Mouse (Mus musculus): ENCODE data around the gene Smoc2. TPM values are rescaled to one million over a fixed set of nuclear protein-coding genes. Genes with fewer than 3 reads are reported as not detected.

Gene Smoc2
- polyA plus RNA-seq (2015; fragmentation: Nextera tagmentation; extraction: Ambion mirVana) = 117 and 122 TPM in 2 replicates

GRCm38 (mm10) chr17:14279177-14279965 is at the start of gene Smoc2:
Gene Smoc2, plus strand, starts transcription at chr17:14279506.
- ATAC-seq = peak; percentile 85
- Histone ChIP-seq H3K36me3 (ENCODE audit: control insufficient read depth, insufficient read depth, low read length) (no peaks in the 10 kb centered on the region), H3K4me1 (ENCODE audit: control insufficient read depth, insufficient read depth, low read length) (peaks cover 11% of the 10 kb centered on the region; the same call in 1 of the 2 replicates), H3K9me3 (ENCODE audit: control insufficient read depth, low read length) (no peaks in the 10 kb centered on the region), H3K27me3 (replicated peaks; ENCODE audit: control insufficient read depth, insufficient read depth, low read length) (peaks cover 25% of the 10 kb centered on the region), H3K4me3 (ENCODE audit: low read length) (peak within 1 kb of the TSS; percentile 61), H3K9ac (ENCODE audit: low read depth, low read length) (peak within 1 kb of the TSS; percentile 69), H3K4me2 (ENCODE audit: low read depth, low read length) (peak within 1 kb of the TSS; percentile 93), H3K27ac (ENCODE audit: low read length) (peak within 1 kb of the TSS; percentile 49; the same call in 1 of the 2 replicates)
- WGBS = under 1% methylated on average over 60 of the region's 61 CpGs

- no peak for ATAC-seq
- no peaks in the 10 kb centered on the region for H3K36me3 ChIP-seq (ENCODE audit: control insufficient read depth, insufficient read depth, low read length)
- WGBS = 23% methylated on average over 13 of the region's 13 CpGs
- H3K9me3 ChIP-seq (ENCODE audit: control insufficient read depth, low read length) = no peaks in the 10 kb centered on the region
- peaks cover 26% of the 10 kb centered on the region for H3K4me1 ChIP-seq (ENCODE audit: control insufficient read depth, insufficient read depth, low read length)
- peak overlapping the region; percentile 48 for H3K27ac ChIP-seq (ENCODE audit: low read length)
- no peak overlapping the region for H3K9ac ChIP-seq (ENCODE audit: low read depth, low read length)
- no peak overlapping the region for H3K4me2 ChIP-seq (ENCODE audit: low read depth, low read length)
- H3K4me3 ChIP-seq (ENCODE audit: low read length) = no peak overlapping the region
- no peaks in the 10 kb centered on the region for H3K27me3 ChIP-seq (replicated peaks; ENCODE audit: control insufficient read depth, insufficient read depth, low read length)
These were observed 48.4 kb upstream of the Smoc2 start for GRCm38 (mm10) chr17:14230698-14231430.

DNA sequence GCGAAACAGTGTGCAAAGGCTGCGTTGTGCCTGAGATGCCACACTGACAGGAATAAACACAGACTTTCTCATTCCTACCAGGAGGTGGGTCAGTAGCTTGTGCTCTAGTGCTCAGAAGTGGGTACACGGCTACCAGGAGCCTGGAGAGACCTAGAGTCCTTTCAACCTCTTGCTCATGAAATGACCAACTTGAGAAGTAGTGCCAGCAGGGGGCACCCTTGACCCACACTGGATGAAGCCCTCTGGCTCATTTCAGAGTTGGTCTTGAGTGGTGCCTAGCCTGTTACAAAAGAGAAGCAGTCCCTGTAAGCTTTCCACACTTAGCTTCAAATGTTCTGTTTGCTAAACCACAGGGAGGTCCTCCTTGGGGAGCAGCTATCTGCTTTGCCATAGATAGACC is 46.7 kb upstream of the Smoc2 start:
- Histone ChIP-seq H3K4me2 (ENCODE audit: low read depth, low read length) (no peak overlapping the region), H3K9ac (ENCODE audit: low read depth, low read length) (no peak overlapping the region), H3K9me3 (ENCODE audit: control insufficient read depth, low read length) (no peaks in the 10 kb centered on the region), H3K4me3 (ENCODE audit: low read length) (no peak overlapping the region), H3K27ac (ENCODE audit: low read length) (no peak overlapping the region), H3K27me3 (replicated peaks; ENCODE audit: control insufficient read depth, insufficient read depth, low read length) (no peaks in the 10 kb centered on the region), H3K4me1 (ENCODE audit: control insufficient read depth, insufficient read depth, low read length) (peaks cover 23% of the 10 kb centered on the region), H3K36me3 (ENCODE audit: control insufficient read depth, insufficient read depth, low read length) (no peaks in the 10 kb centered on the region)
- 48% methylated on average over 3 of the region's 3 CpGs for WGBS
- ATAC-seq = no peak

DNA sequence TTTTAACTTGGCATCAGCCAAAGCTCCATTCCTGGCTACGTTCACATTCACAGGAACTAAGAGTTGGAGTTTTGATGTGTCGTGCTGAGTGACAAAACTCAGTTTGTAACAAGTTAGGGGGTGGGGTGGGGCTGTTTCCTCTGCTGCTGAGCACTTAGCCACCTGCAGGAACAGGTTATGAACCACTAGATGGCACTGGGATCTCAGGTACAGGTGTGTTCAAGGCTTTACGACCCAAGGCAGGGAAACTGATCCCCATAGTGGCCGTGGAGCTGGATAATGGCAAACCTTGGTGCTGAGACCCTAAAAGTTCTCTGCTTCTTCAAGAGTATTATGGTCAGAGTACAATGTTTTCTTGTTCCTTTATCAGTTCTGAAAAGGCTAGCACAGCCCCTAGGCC is 45.6 kb upstream of the Smoc2 start:
- no peak for ATAC-seq
- Histone ChIP-seq H3K4me3 (ENCODE audit: low read length) (no peak overlapping the region), H3K4me2 (ENCODE audit: low read depth, low read length) (no peak overlapping the region), H3K36me3 (ENCODE audit: control insufficient read depth, insufficient read depth, low read length) (no peaks in the 10 kb centered on the region), H3K9ac (ENCODE audit: low read depth, low read length) (no peak overlapping the region), H3K9me3 (ENCODE audit: control insufficient read depth, low read length) (no peaks in the 10 kb centered on the region), H3K27ac (ENCODE audit: low read length) (no peak overlapping the region), H3K27me3 (replicated peaks; ENCODE audit: control insufficient read depth, insufficient read depth, low read length) (no peaks in the 10 kb centered on the region), H3K4me1 (ENCODE audit: control insufficient read depth, insufficient read depth, low read length) (peaks cover 18% of the 10 kb centered on the region)
- WGBS = 41% methylated on average over 4 of the region's 4 CpGs

DNA sequence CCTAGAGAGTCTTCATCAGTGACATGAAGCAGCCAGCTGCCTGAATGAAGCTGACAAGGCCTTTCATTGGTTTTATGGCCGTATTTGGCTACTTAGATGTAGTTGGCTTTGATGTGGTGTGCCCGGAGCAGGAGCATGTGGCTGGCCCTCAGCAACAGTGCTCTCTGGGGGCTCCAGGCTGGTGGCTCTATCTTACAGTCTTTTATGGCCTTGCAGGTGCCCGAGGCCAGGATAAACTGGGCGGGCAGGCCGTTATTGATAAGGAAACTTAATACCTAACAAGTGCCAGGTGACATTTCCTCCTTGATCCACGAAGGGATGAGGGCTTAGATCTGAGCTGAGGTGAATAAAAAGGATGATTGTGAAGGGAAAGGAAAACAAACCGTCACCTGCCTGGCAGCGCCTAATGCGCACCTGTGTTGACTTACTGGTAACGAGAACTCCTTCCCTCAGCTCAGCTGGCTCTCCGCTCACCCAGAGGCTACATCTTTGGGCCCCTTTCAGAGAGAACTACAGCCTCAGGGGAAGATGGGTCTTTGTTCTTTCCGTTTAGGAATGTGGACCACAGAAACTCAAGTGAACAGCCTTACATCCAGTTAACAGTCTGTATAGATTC is 44.4 kb upstream of the Smoc2 start:
- H3K36me3 ChIP-seq (ENCODE audit: control insufficient read depth, insufficient read depth, low read length) = no peaks in the 10 kb centered on the region
- WGBS = 46% methylated on average over 12 of the region's 12 CpGs
- peak; percentile 74 for ATAC-seq

DNA sequence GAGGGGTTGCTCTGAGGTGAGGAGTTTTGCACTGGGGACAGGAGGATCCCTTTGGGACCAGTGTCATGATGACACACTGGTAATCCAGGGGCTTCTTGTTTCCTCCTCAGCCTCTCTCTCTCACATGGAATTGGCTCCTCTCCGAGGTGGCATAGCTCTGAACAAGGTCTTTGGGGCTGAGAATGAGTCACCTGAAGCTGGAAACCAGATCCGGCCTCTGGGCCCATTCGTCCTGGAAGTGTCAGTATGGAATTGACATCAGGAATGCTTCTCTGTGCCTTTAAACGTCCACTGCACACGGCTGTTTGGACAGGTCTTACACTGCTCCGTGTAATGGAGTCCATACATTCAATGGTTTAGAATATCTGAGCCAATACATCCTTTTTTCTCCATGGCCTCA is 42.2 kb upstream of the Smoc2 start:
- no peak overlapping the region for H3K27ac ChIP-seq (ENCODE audit: low read length)
- no peak overlapping the region for H3K4me3 ChIP-seq (ENCODE audit: low read length)
- H3K4me1 ChIP-seq (ENCODE audit: control insufficient read depth, insufficient read depth, low read length) = peaks cover 6% of the 10 kb centered on the region
- no peak overlapping the region for H3K4me2 ChIP-seq (ENCODE audit: low read depth, low read length)
- ATAC-seq = no peak
- no peaks in the 10 kb centered on the region for H3K9me3 ChIP-seq (ENCODE audit: control insufficient read depth, low read length)
- no peaks in the 10 kb centered on the region for H3K27me3 ChIP-seq (replicated peaks; ENCODE audit: control insufficient read depth, insufficient read depth, low read length)
- H3K9ac ChIP-seq (ENCODE audit: low read depth, low read length) = no peak overlapping the region
- 49% methylated on average over 6 of the region's 6 CpGs for WGBS
- no peaks in the 10 kb centered on the region for H3K36me3 ChIP-seq (ENCODE audit: control insufficient read depth, insufficient read depth, low read length)

More for the DNA sequence above, 44.4 kb upstream of the Smoc2 start:
- Histone ChIP-seq H3K9me3 (ENCODE audit: control insufficient read depth, low read length) (no peaks in the 10 kb centered on the region), H3K27ac (ENCODE audit: low read length) (peak overlapping the region; percentile 42; the same call in 1 of the 2 replicates), H3K27me3 (replicated peaks; ENCODE audit: control insufficient read depth, insufficient read depth, low read length) (no peaks in the 10 kb centered on the region), H3K4me1 (ENCODE audit: control insufficient read depth, insufficient read depth, low read length) (peaks cover 18% of the 10 kb centered on the region), H3K9ac (ENCODE audit: low read depth, low read length) (no peak overlapping the region), H3K4me2 (ENCODE audit: low read depth, low read length) (no peak overlapping the region), H3K4me3 (ENCODE audit: low read length) (no peak overlapping the region)

GRCm38 (mm10) chr17:14239960-14240359 is 39.3 kb upstream of the Smoc2 start:
- Histone ChIP-seq H3K36me3 (ENCODE audit: control insufficient read depth, insufficient read depth, low read length) (no peaks in the 10 kb centered on the region), H3K9ac (ENCODE audit: low read depth, low read length) (no peak overlapping the region), H3K9me3 (ENCODE audit: control insufficient read depth, low read length) (no peaks in the 10 kb centered on the region), H3K27me3 (replicated peaks; ENCODE audit: control insufficient read depth, insufficient read depth, low read length) (no peaks in the 10 kb centered on the region), H3K27ac (ENCODE audit: low read length) (no peak overlapping the region), H3K4me1 (ENCODE audit: control insufficient read depth, insufficient read depth, low read length) (peaks cover 12% of the 10 kb centered on the region), H3K4me2 (ENCODE audit: low read depth, low read length) (no peak overlapping the region), H3K4me3 (ENCODE audit: low read length) (no peak overlapping the region)
- no peak for ATAC-seq
- WGBS = 80% methylated on average over 10 of the region's 10 CpGs

- H3K4me2 ChIP-seq (ENCODE audit: low read depth, low read length) = no peak overlapping the region
These were observed 36.7 kb upstream of the Smoc2 start for GRCm38 (mm10) chr17:14242634-14243033.

More at GRCm38 (mm10) chr17:14242634-14243033, 36.7 kb upstream of the Smoc2 start:
- Histone ChIP-seq H3K9me3 (ENCODE audit: control insufficient read depth, low read length) (no peaks in the 10 kb centered on the region), H3K27me3 (replicated peaks; ENCODE audit: control insufficient read depth, insufficient read depth, low read length) (no peaks in the 10 kb centered on the region), H3K4me1 (ENCODE audit: control insufficient read depth, insufficient read depth, low read length) (peaks cover 9% of the 10 kb centered on the region; the same call in 1 of the 2 replicates), H3K9ac (ENCODE audit: low read depth, low read length) (no peak overlapping the region), H3K27ac (ENCODE audit: low read length) (no peak overlapping the region), H3K36me3 (ENCODE audit: control insufficient read depth, insufficient read depth, low read length) (no peaks in the 10 kb centered on the region), H3K4me3 (ENCODE audit: low read length) (no peak overlapping the region)
- 90% methylated on average over 8 of the region's 8 CpGs for WGBS
- no peak for ATAC-seq
